Mouse (Mus musculus): ENCODE measurements around the gene Akr1c19.

Gene Akr1c19

GRCm38 (mm10) chr13:4270860-4271259, 42.4 kb downstream of the Akr1c19 start:
- in situ Hi-C loops (cut with MboI) = no loop called here

DNA sequence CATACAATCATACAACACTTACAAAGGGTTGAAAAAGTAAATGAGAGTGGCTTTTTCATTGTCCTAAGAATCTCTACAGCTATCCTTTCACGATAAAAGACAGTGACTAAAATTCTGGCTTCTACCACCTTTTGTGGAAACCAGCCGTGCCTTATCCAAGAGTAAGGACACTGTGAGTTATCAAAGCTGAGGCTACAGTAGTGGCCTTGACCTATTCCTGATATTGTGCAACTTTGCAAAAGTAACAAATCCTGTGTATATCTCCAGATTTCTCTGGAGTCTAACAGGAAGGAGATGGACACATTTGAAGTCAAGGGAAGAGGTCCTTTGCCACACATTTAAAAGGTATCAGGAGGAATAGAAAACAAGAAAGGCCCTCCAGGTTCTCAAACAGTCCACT, 49.0 kb downstream of the Akr1c19 start:
- in situ Hi-C loops (cut with MboI) = no loop called here

GRCm38 (mm10) chr13:4279284-4279683, 50.8 kb downstream of the Akr1c19 start, which contains the start of gene Akr1c12:
Gene Akr1c12, minus strand, starts transcription at chr13:4279433.
- in situ Hi-C loops (cut with MboI) = no loop called here

- in situ Hi-C loops (cut with MboI) = no loop called here
Observed at GRCm38 (mm10) chr13:4281471-4282412, 53.2 kb downstream of the Akr1c19 start.

DNA sequence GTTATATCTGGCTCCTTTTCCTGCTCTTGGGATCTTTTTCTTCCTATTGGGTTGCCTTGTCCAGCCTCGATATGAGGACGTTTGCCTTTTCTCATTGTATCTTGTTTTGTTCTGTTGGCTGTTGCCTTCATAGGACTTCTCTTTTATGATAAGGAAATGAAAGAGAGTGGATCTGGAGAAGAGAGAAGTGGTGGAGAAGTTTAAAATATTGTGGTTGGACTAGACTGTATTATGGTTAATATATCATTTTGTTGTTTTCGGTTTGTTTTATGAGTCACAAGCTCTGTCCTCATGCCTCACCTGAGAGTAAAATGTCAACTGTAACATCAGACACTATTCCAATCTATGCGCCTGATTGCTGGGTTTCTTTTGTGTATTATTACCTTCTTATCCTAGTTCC, 68.5 kb downstream of the Akr1c19 start:
- in situ Hi-C loops (cut with MboI) = no loop called here

Measured in mature B cell (primary cell).